Mouse (Mus musculus): Measurements from ENCODE around the gene Adam11.

The Adam11 gene

DNA sequence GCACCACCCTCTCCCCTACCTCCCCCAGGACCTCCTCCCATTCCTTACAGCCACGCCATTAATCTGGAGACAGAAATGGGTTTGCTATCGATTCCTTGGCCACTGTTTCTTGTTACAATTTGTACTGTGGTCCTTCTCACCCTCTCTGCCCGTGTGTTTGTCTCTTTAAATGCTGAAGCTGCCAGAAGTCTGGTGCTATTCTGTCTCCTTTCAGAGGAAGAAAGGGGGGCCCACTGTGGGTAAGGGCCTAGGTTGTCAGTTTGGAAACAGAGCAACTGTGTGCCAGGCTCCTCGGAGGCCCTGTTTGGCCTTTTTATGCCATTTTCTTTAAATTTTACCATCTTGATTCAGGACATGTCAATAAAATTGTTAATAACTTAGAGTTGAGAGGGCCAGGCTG, 6.8 kb upstream of the Adam11 start:
- no peak for DNase-seq

- no peak for DNase-seq
Observed at GRCm38 (mm10) chr11:102755391-102755790, 5.8 kb upstream of the Adam11 start.

GRCm38 (mm10) chr11:102758977-102759376, 2.3 kb upstream of the Adam11 start:
- no peak for DNase-seq

DNA sequence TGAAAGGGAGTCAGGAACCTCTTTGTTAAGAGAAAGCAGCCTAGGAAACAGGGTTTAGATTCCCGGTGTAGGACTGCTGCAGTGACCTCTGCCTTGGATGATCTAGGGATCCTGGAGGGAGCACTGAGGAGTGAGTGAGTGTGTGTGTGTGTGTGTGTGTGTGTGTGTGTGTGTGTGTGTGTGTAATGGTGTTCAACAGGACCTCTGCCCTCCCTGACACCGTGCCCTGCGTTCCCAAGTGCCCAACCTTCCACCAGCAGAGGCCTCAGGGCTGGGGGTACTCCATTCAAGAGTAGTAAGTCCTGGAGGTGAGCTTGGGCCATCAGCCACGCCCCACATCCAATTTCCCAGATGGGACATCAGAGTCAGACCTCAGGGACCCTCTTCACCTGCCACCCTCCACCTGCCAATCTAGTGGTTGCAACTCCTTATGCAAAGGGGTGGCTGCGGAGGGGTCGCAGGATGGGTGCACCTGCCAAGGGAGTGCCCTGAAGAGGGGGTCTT, 382 bp upstream of the Adam11 start:
- DNase-seq: no peak

- DNase-seq: no peak
Observed at GRCm38 (mm10) chr11:102762248-102762647, 1.0 kb downstream of the Adam11 start.

GRCm38 (mm10) chr11:102763009-102763767, 1.9 kb downstream of the Adam11 start:
- no peak for DNase-seq

DNA sequence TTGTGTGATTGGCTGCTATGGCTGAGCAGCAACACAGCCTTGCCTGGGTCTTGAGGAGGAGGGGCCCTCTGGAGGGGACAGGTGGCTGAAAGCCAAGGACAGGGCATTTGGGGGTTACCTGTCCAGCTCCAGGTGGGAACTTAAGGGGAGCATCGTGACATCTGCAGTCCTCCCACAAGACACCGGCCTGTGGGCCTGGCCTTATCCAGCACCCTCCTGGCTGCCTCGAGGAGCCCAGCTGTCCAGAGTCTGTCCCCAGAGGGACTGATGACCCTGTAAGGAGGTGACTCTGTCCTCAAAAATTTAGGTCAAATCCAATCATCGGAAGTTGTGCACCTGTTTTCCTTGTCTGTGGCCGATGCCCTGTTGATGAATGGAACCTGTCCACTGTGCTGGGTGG, 4.2 kb downstream of the Adam11 start:
- no peak for DNase-seq

DNA sequence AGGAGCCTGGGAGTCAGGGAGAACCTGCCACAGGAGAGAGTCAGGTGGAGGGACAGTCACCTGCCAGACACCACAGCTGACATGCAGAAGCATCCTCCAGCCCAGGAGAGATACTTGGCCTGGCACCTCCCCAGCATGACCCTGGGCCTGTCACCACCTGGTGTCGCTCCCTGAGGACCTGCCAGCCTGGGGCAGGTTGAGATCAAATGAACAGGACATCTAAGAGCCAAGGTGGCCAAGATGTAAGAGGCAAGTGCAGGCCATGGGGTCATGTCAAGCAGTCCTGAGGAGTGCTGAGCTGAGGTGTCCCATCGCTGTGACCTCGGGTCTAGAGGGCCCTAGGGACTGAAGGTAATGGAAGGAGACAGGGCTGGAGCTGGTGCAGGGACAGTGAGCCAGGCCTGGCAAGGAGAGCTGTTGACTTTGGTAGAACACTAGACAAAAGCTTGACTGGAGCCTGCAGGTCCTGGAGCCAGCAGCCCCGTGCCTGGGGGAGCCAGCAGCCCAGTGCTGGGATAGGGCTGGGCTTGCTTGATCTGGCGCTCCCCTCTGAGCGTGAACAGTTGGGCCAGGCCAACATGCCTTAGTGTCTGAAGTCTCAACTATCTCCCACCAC, 5.9 kb downstream of the Adam11 start:
- DNase-seq: no peak

DNA sequence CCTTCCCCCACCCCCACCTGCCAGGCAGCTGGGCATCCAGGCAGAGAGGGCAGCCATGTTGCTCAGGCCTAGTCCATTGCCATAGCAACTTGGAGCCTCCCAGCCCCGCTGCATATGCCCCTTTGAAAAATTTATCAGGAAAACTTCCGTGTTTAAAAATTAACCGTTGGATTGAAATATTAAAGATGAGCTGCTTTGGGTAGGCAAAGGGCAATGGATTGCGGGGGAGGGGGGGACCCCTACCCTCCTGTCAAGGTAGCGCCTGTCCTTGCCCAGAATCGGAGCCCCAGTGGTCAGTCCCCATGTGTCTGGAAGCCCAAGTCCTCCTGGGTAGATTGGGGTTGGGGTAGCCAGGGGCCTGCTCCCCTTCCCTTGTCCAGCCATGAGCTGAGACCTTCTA, 7.9 kb downstream of the Adam11 start:
- DNase-seq: no peak

GRCm38 (mm10) chr11:102769993-102770661, 8.9 kb downstream of the Adam11 start:
- DNase-seq: no peak

GRCm38 (mm10) chr11:102770662-102771435, 9.6 kb downstream of the Adam11 start:
- no peak for DNase-seq

DNA sequence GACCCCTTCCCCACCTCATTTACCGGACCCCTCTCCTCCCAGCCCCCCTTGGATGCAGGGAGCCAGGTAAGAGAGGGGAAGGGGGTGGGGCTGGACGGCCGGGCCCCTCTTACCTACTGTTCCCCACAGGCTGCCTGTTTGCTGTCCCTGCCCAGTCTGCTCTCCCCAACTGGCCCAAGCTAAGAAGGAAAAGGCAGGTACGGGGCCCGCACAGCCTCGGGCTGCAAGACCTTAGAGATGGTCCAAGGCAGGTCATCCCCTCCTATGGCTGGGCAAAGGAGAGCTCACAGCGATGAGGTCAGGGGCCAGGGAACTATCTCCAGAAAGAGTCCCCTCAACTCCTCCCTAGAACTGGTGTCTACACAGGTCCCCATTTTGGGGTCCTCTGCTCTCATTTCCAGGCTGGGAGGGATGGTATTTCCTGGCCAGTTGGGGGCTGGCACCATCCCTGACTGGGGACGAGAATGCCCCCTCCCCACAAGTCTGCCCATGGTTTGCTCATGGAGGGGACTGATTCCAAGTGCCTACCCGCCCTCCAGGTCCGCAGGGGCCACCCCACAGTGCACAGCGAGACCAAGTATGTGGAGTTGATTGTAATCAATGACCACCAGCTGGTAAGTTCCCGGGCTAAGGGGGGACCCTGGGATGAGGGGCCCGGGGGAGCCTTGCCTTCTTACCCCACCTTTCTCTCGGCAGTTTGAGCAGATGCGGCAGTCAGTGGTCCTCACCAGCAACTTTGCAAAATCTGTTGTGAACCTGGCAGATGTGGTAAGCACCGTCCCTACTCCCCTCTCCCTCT, 10.9 kb downstream of the Adam11 start:
- no peak for DNase-seq

DNA sequence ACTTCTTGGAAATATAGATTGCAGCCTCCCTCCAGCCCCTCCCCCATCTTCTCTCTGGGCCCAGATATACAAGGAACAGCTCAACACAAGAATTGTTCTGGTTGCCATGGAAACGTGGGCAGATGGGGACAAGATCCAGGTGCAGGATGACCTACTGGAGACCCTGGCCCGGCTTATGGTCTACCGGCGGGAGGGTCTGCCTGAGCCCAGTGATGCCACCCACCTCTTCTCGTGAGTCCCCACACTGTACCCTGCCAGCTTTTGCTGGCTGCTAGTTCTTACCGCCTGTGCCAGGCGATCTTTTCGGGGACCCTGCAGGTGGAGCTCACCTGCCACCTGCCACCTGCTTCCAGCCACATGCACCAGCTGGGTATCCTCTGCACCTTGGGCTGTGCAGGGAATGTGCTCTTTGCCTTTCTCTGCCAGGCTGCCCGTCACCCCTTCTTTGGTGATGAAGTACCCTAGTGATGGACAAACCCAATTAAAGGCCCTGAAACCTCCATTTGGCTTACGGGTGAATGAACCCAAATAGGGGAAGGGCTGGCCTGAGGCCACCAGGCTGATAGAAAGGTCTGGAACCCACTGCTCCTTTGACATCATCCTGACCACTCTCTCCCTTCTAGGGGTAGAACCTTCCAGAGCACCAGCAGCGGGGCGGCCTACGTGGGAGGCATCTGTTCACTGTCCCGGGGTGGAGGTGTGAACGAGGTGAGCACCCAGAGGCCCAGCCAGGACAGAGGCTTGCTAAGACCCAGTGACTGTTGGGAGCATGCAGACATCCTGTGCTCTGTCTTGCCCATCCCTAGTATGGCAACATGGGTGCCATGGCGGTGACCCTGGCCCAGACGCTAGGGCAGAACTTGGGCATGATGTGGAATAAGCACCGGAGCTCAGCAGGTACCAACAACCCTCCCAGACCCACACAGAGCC, 11.8 kb downstream of the Adam11 start:
- DNase-seq: no peak

GRCm38 (mm10) chr11:102773713-102774611, 12.7 kb downstream of the Adam11 start:
- peak; percentile 88 for DNase-seq

DNA sequence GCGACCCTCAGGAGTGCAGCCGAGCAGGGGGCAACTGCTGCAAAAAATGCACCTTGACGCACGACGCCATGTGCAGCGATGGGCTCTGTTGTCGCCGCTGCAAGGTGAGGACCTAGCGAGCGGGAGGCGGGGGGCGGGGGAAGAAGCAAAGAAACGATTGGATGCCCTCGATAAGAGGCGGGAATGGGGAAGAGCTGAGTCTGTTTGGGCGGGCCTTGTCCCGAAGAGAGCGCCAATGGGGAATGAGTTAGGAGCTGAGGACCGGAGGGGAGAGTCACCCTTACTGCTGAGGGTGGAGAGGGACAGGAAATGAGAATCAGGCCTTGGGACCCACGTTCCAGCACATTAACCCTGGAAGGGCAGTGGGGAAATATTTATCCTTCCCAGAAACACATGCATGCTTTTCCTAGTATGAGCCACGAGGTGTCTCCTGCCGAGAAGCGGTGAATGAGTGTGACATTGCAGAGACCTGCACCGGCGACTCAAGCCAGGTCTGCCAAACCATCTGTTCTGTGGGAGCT, 13.4 kb downstream of the Adam11 start:
- DNase-seq: peak; percentile 92

DNA sequence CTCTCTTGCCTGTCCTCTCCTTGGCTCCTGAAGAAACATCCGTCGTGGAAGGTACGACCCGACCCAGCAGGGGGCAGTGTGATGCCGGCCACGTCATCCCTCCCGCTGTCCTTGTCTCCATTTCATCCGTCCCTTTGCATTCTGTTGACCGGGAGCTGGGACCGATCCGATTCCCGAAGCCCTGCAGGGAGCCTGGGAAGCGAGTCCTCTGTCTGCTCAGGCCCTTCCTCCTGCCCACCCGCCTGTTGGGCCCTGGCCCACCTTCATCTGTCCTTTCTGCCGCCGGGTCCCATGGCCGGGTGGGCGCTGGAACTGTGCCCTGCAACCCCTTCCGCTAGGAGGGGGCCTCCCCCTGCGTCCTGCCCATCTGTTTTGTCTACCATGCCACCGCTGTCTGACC, 16.4 kb downstream of the Adam11 start:
- DNase-seq: peak; percentile 85

DNA sequence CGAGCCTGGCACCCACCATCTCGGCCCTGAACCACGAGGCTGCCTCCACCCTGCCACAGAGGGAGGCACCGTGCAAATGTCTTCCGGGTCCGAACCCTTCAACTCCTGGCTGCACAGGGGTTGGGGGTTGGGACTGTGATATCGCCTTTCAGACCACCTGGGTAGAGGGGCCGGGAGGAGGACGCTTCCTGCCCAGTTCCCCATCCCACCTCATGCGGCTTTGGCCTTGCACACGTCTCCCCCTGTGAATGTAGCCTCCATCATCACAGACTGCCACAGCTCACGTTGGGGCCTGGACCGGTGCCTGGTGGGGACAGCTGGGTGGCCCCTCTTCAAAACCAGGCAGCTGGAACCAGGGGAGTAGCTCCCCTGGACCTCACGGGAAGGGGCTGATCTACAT, 16.9 kb downstream of the Adam11 start:
- no peak for DNase-seq

- no peak for DNase-seq
Observed at GRCm38 (mm10) chr11:102778597-102778996, 17.4 kb downstream of the Adam11 start.

DNA sequence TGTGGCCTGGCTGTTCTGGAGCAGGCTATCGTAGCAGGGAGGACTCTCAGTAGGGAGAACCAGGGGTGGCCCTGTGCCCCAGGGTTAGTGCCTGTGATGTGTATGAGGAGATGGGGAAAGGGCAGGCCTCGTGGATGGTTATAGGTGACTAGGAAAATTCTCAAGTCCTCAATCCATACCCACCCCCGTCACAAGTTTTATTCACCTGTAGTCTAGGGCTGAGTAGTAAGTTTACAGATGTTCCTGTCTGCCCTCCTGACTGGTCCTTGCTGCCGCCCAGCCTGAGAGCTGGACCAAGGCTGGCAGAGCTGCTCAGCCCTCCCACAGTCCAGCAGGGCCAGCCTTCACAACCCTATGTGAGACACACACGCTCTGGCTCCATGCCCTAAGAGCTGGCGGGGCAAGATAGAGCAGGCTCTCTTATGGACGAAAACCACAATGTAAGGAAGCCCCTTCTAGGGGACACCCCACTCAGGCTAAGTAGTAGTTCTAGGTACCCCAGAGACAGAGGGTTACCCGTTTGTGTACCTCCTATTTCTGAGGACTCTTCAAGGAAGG, 17.9 kb downstream of the Adam11 start:
- DNase-seq: no peak

All from kidney, postnatal 14 days (tissue).